ENCODE assay signal across 8 mouse cellular contexts in genomic region chr7:39654563-39655286, GRCm38 (mm10).
A peak's percentile ranks its signal among the peaks of the same experiment; 100 is the strongest.
DNase-seq lines count a peak whose midpoint lies in the region; ATAC-seq and TF ChIP-seq lines count a peak whose summit lies in the region.

No protein-coding gene starts in this region.

- intact Hi-C loops in left cerebral cortex, postnatal 36 days (cut with DNase I): no loop called here

- WGBS in kidney, embryonic 15.5 days: 9% methylated on average over 4 of the region's 4 CpGs
- WGBS in hindbrain, postnatal 0 days: 30% methylated on average over 4 of the region's 4 CpGs

- TF ChIP-seq CTCF in hindbrain, postnatal 0 days (IDR thresholded peaks at IDR 0.05; ENCODE audit: low read depth): peak; percentile 33; the same call in 1 of the 2 replicates

- H3K27ac ChIP-seq in kidney, embryonic 15.5 days: peak overlapping the region; percentile 18; the same call in 1 of the 2 replicates
- H3K27ac ChIP-seq in brown adipose tissue, adult 24 weeks (replicated peaks; ENCODE audit: low read depth, low read length): peak overlapping the region; percentile 58
- no peak overlapping the region for H3K27ac ChIP-seq in hindbrain, postnatal 0 days

- H3K9me3 ChIP-seq in kidney, embryonic 15.5 days (replicated peaks): no peaks in the 10 kb centered on the region
- no peaks in the 10 kb centered on the region for H3K9me3 ChIP-seq in hindbrain, postnatal 0 days (ENCODE audit: low read length)

- H3K4me3 ChIP-seq in kidney, embryonic 15.5 days (replicated peaks): no peak overlapping the region
- no peak overlapping the region for H3K4me3 ChIP-seq in brown adipose tissue, adult 24 weeks (ENCODE audit: insufficient read depth, low read depth, low read length)
- no peak overlapping the region; the same call in 1 of the 2 replicates for H3K4me3 ChIP-seq in hindbrain, postnatal 0 days (ENCODE audit: low read length)

- peak; percentile 77 for ATAC-seq in kidney, embryonic 15.5 days (replicated peaks; ENCODE audit: low FRiP score)
- peak; percentile 83 for ATAC-seq in hindbrain, postnatal 0 days
- no peak for ATAC-seq in frontal cortex, adult (ENCODE audit: low TSS enrichment)

- DNase-seq in kidney, postnatal 14 days: no peak
- peak; percentile 12 for DNase-seq in hindbrain, postnatal 0 days (ENCODE audit: low spot score)
- DNase-seq in naive thymus-derived CD4-positive, alpha-beta T cell, adult 2 months (ENCODE audit: low read depth): peak; percentile 84
- no peak for DNase-seq in left cerebral cortex, postnatal 36 days (ENCODE audit: low spot score in 2 of 2)
- no peak for DNase-seq in layer of hippocampus, adult 8-10 months (ENCODE audit: low spot score in 2 of 2)

- peaks cover 7% of the 10 kb centered on the region for H3K4me1 ChIP-seq in kidney, embryonic 15.5 days
- H3K4me1 ChIP-seq in brown adipose tissue, adult 24 weeks (ENCODE audit: control insufficient read depth, insufficient read depth, insufficient read length, low read length): no peaks in the 10 kb centered on the region
- peaks cover 3% of the 10 kb centered on the region; the same call in 1 of the 2 replicates for H3K4me1 ChIP-seq in hindbrain, postnatal 0 days (ENCODE audit: insufficient read depth, low read length)

- H3K4me2 ChIP-seq in kidney, embryonic 15.5 days: peak overlapping the region; percentile 6; the same call in 1 of the 2 replicates
- H3K4me2 ChIP-seq in hindbrain, postnatal 0 days (ENCODE audit: low read depth, low read length): peak overlapping the region; percentile 36; the same call in 1 of the 2 replicates

- no peaks in the 10 kb centered on the region for H3K27me3 ChIP-seq in kidney, embryonic 15.5 days
- H3K27me3 ChIP-seq in hindbrain, postnatal 0 days (ENCODE audit: insufficient read depth, low read length): no peaks in the 10 kb centered on the region

- H3K36me3 ChIP-seq in kidney, embryonic 15.5 days: no peaks in the 10 kb centered on the region
- no peaks in the 10 kb centered on the region for H3K36me3 ChIP-seq in hindbrain, postnatal 0 days (ENCODE audit: insufficient read depth, low read length)

- no peak overlapping the region for H3K9ac ChIP-seq in kidney, embryonic 15.5 days
- no peak overlapping the region for H3K9ac ChIP-seq in hindbrain, postnatal 0 days (replicated peaks; ENCODE audit: low read length)

Comparison
In these comparisons a context has a peak if more than half of its experiments do, and no peak if none do; other contexts are left out.
1. DNase-seq: peak in hindbrain, postnatal 0 days (single experiment) and naive thymus-derived CD4-positive, alpha-beta T cell, adult 2 months (single experiment); none in kidney, postnatal 14 days (single experiment), left cerebral cortex, postnatal 36 days (0 of 2) and layer of hippocampus, adult 8-10 months (0 of 2).